Mouse (Mus musculus) C2C12 (cell line): ENCODE data around the gene Rtn2. TPM values are rescaled to one million over a fixed set of nuclear protein-coding genes. Genes with fewer than 3 reads are reported as not detected.
A peak's percentile ranks its signal among the peaks of the same experiment; 100 is the strongest.

ENCODE experiments used
- H3K27me3 ChIP-seq: one replicate; pipeline ENCODE4 v1.6.1; 2011; ENCODE audit not compliant: control insufficient read depth, insufficient read depth, insufficient read length
- H3K36me3 ChIP-seq: one replicate; pipeline ENCODE4 v1.6.1; 2011; ENCODE audit not compliant: control insufficient read depth, insufficient read depth
- H3K4me3 ChIP-seq: one replicate; pipeline ENCODE4 v1.5.1; 2011; ENCODE audit warnings: mild to moderate bottlenecking, control low read depth; ENCODE audit not compliant: poor library complexity, insufficient read depth, severe bottlenecking
- H3K79me2 ChIP-seq: one replicate; pipeline ENCODE4 v1.6.1; 2011; ENCODE audit not compliant: control insufficient read depth, insufficient read depth
- H3K79me3 ChIP-seq: one replicate; pipeline ENCODE4 v1.6.1; 2011; ENCODE audit warnings: low read depth, control low read depth
- H3ac ChIP-seq: one replicate; pipeline ENCODE3; 2011; ENCODE audit warnings: low read depth; ENCODE audit not compliant: control insufficient read depth, insufficient read length
- CEBPB ChIP-seq: IDR thresholded peaks from one replicate; pipeline ENCODE4 v1.6.1; 2011; ENCODE audit warnings: low read depth, mild to moderate bottlenecking, control low read depth, moderate library complexity
- CTCF ChIP-seq: IDR thresholded peaks from one replicate; pipeline ENCODE4 v1.5.1; 2011; ENCODE audit not compliant: control insufficient read depth, insufficient read depth, insufficient read length
- FOSL1 ChIP-seq: IDR thresholded peaks from one replicate; pipeline ENCODE4 v1.8.0; 2011; ENCODE audit warnings: mild to moderate bottlenecking, low read length; ENCODE audit not compliant: poor library complexity, insufficient read depth, severe bottlenecking
- MAX ChIP-seq: IDR thresholded peaks from one replicate; pipeline ENCODE4 v1.6.1; 2011; ENCODE audit warnings: mild to moderate bottlenecking, control low read depth
- MYOD1 ChIP-seq: IDR thresholded peaks from one replicate; pipeline ENCODE4 v1.6.1; 2011; ENCODE audit warnings: low read depth; ENCODE audit not compliant: control insufficient read depth, insufficient read length
- MYOG ChIP-seq: IDR thresholded peaks from one replicate; pipeline ENCODE4 v1.6.1; 2011; ENCODE audit not compliant: control insufficient read depth, insufficient read length; ENCODE audit errors: extremely low read depth
- USF1 ChIP-seq: IDR thresholded peaks from one replicate; pipeline ENCODE4 v1.6.1; 2011; ENCODE audit warnings: low read depth, mild to moderate bottlenecking, control low read depth, moderate library complexity
- polyA plus RNA-seq: library from polyadenylated mRNA; unstranded; fragments of >200 nt; fragmentation: generic; extraction: Trizol; gene quantifications from one replicate; pipeline ENCODE4 v1.2.1, GENCODE M21; 2012; ENCODE audit warnings: missing spikeins

Gene Rtn2
- polyA plus RNA-seq, 1 experiment = 107 TPM

- Histone ChIP-seq H3ac (no peak overlapping the region), H3K4me3 (no peak overlapping the region), H3K27me3 (no peaks in the 10 kb centered on the region), H3K36me3 (peaks cover 20% of the 10 kb centered on the region), H3K79me3 (peaks cover 1% of the 10 kb centered on the region), H3K79me2 (no peaks in the 10 kb centered on the region)
- TF ChIP-seq CEBPB = peak; percentile 5
- no peak for TF ChIP-seq MYOD1
- TF ChIP-seq FOSL1 = no peak
Measured at GRCm38 (mm10) chr7:19257390-19258022, 24.9 kb upstream of the Rtn2 start.

GRCm38 (mm10) chr7:19258336-19258735 is 24.1 kb upstream of the Rtn2 start:
- H3K4me3 ChIP-seq = no peak overlapping the region
- no peaks in the 10 kb centered on the region for H3K79me2 ChIP-seq
- H3K79me3 ChIP-seq = peaks cover 1% of the 10 kb centered on the region
- no peak overlapping the region for H3ac ChIP-seq
- H3K36me3 ChIP-seq = peaks cover 20% of the 10 kb centered on the region
- no peak for TF ChIP-seq USF1
- no peak for TF ChIP-seq CTCF
- TF ChIP-seq MYOG = no peak
- no peak for TF ChIP-seq CEBPB
- no peak for TF ChIP-seq FOSL1
- TF ChIP-seq MYOD1 = no peak
- TF ChIP-seq MAX = no peak
- no peaks in the 10 kb centered on the region for H3K27me3 ChIP-seq

- Histone ChIP-seq H3K27me3 (no peaks in the 10 kb centered on the region), H3K36me3 (peaks cover 27% of the 10 kb centered on the region), H3K79me3 (peaks cover 37% of the 10 kb centered on the region), H3K79me2 (peaks cover 59% of the 10 kb centered on the region), H3K4me3 (no peak overlapping the region), H3ac (no peak overlapping the region)
- TF ChIP-seq MYOD1 = peak; percentile 72
- TF ChIP-seq FOSL1 = no peak
Measured at GRCm38 (mm10) chr7:19265147-19265546, 17.3 kb upstream of the Rtn2 start.

GRCm38 (mm10) chr7:19265928-19266822 is 16.2 kb upstream of the Rtn2 start:
- TF ChIP-seq MYOG = no peak
- no peak for TF ChIP-seq MAX
- TF ChIP-seq CTCF = no peak
- no peak for TF ChIP-seq USF1
- TF ChIP-seq MYOD1 = no peak
- no peak for TF ChIP-seq FOSL1
- no peak for TF ChIP-seq CEBPB
- Histone ChIP-seq H3ac (peak overlapping the region; percentile 37), H3K27me3 (no peaks in the 10 kb centered on the region), H3K36me3 (peaks cover 27% of the 10 kb centered on the region), H3K4me3 (no peak overlapping the region), H3K79me2 (peaks cover 69% of the 10 kb centered on the region), H3K79me3 (peaks cover 42% of the 10 kb centered on the region)

GRCm38 (mm10) chr7:19267051-19267450 is 15.4 kb upstream of the Rtn2 start:
- H3K36me3 ChIP-seq = peaks cover 27% of the 10 kb centered on the region
- TF ChIP-seq MYOG (no peak), CEBPB (no peak), USF1 (no peak), CTCF (no peak), MAX (no peak), MYOD1 (no peak)

More at GRCm38 (mm10) chr7:19267051-19267450, 15.4 kb upstream of the Rtn2 start:
- Histone ChIP-seq H3K79me2 (peaks cover 74% of the 10 kb centered on the region), H3K79me3 (peaks cover 42% of the 10 kb centered on the region), H3ac (no peak overlapping the region), H3K4me3 (no peak overlapping the region), H3K27me3 (no peaks in the 10 kb centered on the region)
